Mouse (Mus musculus) CD4-positive, CD25-positive, alpha-beta regulatory T cell (primary cell): ENCODE measurements around the gene Gm3512. TPM values are rescaled to one million over a fixed set of nuclear protein-coding genes. Genes with fewer than 3 reads are reported as not detected.

Experiments
- polyA plus RNA-seq: library from polyadenylated mRNA; unstranded; fragments of 100-300 nt; shearing (Covaris generic); gene quantifications from one replicate; pipeline ENCODE4 v1.2.1, GENCODE M21; 2017

The Gm3512 gene
- 9.9 TPM for polyA plus RNA-seq

GRCm38 (mm10) chr14:7174483-7174971, at the start of gene Gm3512:
Gene Gm3512, minus strand, starts transcription at chr14:7174533.

GRCm38 (mm10) chr14:7194440-7194839, 20.1 kb upstream of the Gm3512 start, which contains the start of gene Gm16434:
Gene Gm16434, minus strand, starts transcription at chr14:7194540.

GRCm38 (mm10) chr14:7125312-7125711, 49.0 kb downstream of the Gm3512 start, which contains the start of gene Gm6676:
Gene Gm6676, minus strand, starts transcription at chr14:7125412.

Other genes with a start within 250 kb of the Gm3512 start
- gene Gm6356, start 200.7 kb downstream of the Gm3512 start, polyA plus RNA-seq = not detected
- 1.4 TPM for gene Gm10406, start 147.1 kb downstream of the Gm3512 start, polyA plus RNA-seq
- gene Gm3685, start 129.6 kb downstream of the Gm3512 start, polyA plus RNA-seq = not detected
- gene Gm3696, start 73.9 kb downstream of the Gm3512 start, polyA plus RNA-seq = 3.1 TPM
- not detected for gene Gm6676, start 49.1 kb downstream of the Gm3512 start, polyA plus RNA-seq
- gene Gm16434, start 20.0 kb upstream of the Gm3512 start, polyA plus RNA-seq = not detected
- not detected for gene Gm3727, start 90.2 kb upstream of the Gm3512 start, polyA plus RNA-seq
- 11.5 TPM for gene Gm3739, start 140.5 kb upstream of the Gm3512 start, polyA plus RNA-seq
- gene Gm5797, start 157.9 kb upstream of the Gm3512 start, polyA plus RNA-seq = not detected
- not detected for gene Gm8374, start 190.6 kb upstream of the Gm3512 start, polyA plus RNA-seq